Mouse (Mus musculus): Measurements from ENCODE around the gene Gng4. TPM values are rescaled to one million over a fixed set of nuclear protein-coding genes. Genes with fewer than 3 reads are reported as not detected.
A peak's percentile ranks its signal among the peaks of the same experiment; 100 is the strongest.

Gng4 gene
- polyA plus RNA-seq, 1 experiment from 2014 or later = not detected

GRCm38 (mm10) chr13:13866339-13866738 is 82.5 kb downstream of the Gng4 start:
- Histone ChIP-seq H3K9me3 (ENCODE audit: control insufficient read depth, low read length) (no peaks in the 10 kb centered on the region), H3K4me1 (replicated peaks; ENCODE audit: control insufficient read depth, insufficient read depth, low read length) (no peaks in the 10 kb centered on the region), H3K4me2 (no peak overlapping the region), H3K27me3 (replicated peaks; ENCODE audit: control insufficient read depth, insufficient read depth, low read length) (no peaks in the 10 kb centered on the region), H3K9ac (ENCODE audit: low read depth, low read length) (no peak overlapping the region), H3K36me3 (ENCODE audit: control insufficient read depth, insufficient read depth, low read length) (no peaks in the 10 kb centered on the region), H3K27ac (ENCODE audit: low read depth, low read length) (no peak overlapping the region), H3K4me3 (ENCODE audit: low read depth, low read length) (no peak overlapping the region)
- no peak for ATAC-seq (replicated peaks; ENCODE audit: low FRiP score)
- 90% methylated on average over 2 of the region's 2 CpGs for WGBS
- no peak for DNase-seq (ENCODE audit: low spot score)

- H3K27me3 ChIP-seq (replicated peaks; ENCODE audit: control insufficient read depth, insufficient read depth, low read length) = no peaks in the 10 kb centered on the region
- no peak overlapping the region for H3K9ac ChIP-seq (ENCODE audit: low read depth, low read length)
- H3K36me3 ChIP-seq (ENCODE audit: control insufficient read depth, insufficient read depth, low read length) = no peaks in the 10 kb centered on the region
- no peak for DNase-seq (ENCODE audit: low spot score)
- H3K4me3 ChIP-seq (ENCODE audit: low read depth, low read length) = no peak overlapping the region
- H3K4me1 ChIP-seq (replicated peaks; ENCODE audit: control insufficient read depth, insufficient read depth, low read length) = no peaks in the 10 kb centered on the region
- ATAC-seq (replicated peaks; ENCODE audit: low FRiP score) = no peak
- H3K27ac ChIP-seq (ENCODE audit: low read depth, low read length) = no peak overlapping the region
- H3K4me2 ChIP-seq = no peak overlapping the region
- H3K9me3 ChIP-seq (ENCODE audit: control insufficient read depth, low read length) = no peaks in the 10 kb centered on the region
- WGBS = 79% methylated on average over 2 of the region's 2 CpGs
Measured at GRCm38 (mm10) chr13:13867078-13867759, 83.4 kb downstream of the Gng4 start.

- Histone ChIP-seq H3K4me2 (no peak overlapping the region), H3K4me3 (ENCODE audit: low read depth, low read length) (no peak overlapping the region), H3K36me3 (ENCODE audit: control insufficient read depth, insufficient read depth, low read length) (no peaks in the 10 kb centered on the region), H3K4me1 (replicated peaks; ENCODE audit: control insufficient read depth, insufficient read depth, low read length) (no peaks in the 10 kb centered on the region), H3K9ac (ENCODE audit: low read depth, low read length) (no peak overlapping the region), H3K27me3 (replicated peaks; ENCODE audit: control insufficient read depth, insufficient read depth, low read length) (no peaks in the 10 kb centered on the region), H3K9me3 (ENCODE audit: control insufficient read depth, low read length) (no peaks in the 10 kb centered on the region), H3K27ac (ENCODE audit: low read depth, low read length) (no peak overlapping the region)
- no peak for DNase-seq (ENCODE audit: low spot score)
- peak; percentile 56; the same call in 1 of the 2 replicates for ATAC-seq (replicated peaks; ENCODE audit: low FRiP score)
- 32% methylated on average over 3 of the region's 3 CpGs for whole genome bisulfite sequencing
Measured at GRCm38 (mm10) chr13:13867922-13868321, 84.1 kb downstream of the Gng4 start.

Other genes starting within 250 kb of the Gng4 start
- gene Lyst, start 193.7 kb upstream of the Gng4 start, polyA plus RNA-seq (2014; fragmentation: Nextera tagmentation; extraction: Ambion mirVana) = 1.8 and 2.0 TPM in 2 replicates
- 62.7 and 66.8 TPM in 2 replicates for gene B3galnt2, start 170.4 kb downstream of the Gng4 start, polyA plus RNA-seq (2014; fragmentation: Nextera tagmentation; extraction: Ambion mirVana)